Mouse (Mus musculus) thymus, adult 18-20 months (tissue): ENCODE results near the gene Upp2.

Experiments used
- DNase-seq, 2 experiments: peaks; one replicate each; pipeline ENCODE4 v3.0.0; 2022; ENCODE audit warnings: mixed read lengths in 2 of 2

The Upp2 gene

GRCm38 (mm10) chr2:58778986-58779495, 211.9 kb downstream of the Upp2 start:
- DNase-seq = no peak

- no peak for DNase-seq
Measured at GRCm38 (mm10) chr2:58783526-58783925, 216.4 kb downstream of the Upp2 start.

GRCm38 (mm10) chr2:58786177-58786576, 219.1 kb downstream of the Upp2 start:
- DNase-seq = no peak

GRCm38 (mm10) chr2:58786681-58787080, 219.6 kb downstream of the Upp2 start:
- no peak for DNase-seq

GRCm38 (mm10) chr2:58787360-58787759, 220.3 kb downstream of the Upp2 start:
- no peak for DNase-seq

- no peak for DNase-seq
Measured at GRCm38 (mm10) chr2:58789934-58790333, 222.8 kb downstream of the Upp2 start.

GRCm38 (mm10) chr2:58790361-58790760, 223.3 kb downstream of the Upp2 start:
- no peak for DNase-seq

- no peak for DNase-seq
Measured at GRCm38 (mm10) chr2:58794489-58794888, 227.4 kb downstream of the Upp2 start.

GRCm38 (mm10) chr2:58795432-58795831, 228.3 kb downstream of the Upp2 start:
- no peak for DNase-seq

- no peak for DNase-seq
Measured at GRCm38 (mm10) chr2:58797506-58797905, 230.4 kb downstream of the Upp2 start.

GRCm38 (mm10) chr2:58799126-58799525, 232.0 kb downstream of the Upp2 start:
- no peak for DNase-seq

GRCm38 (mm10) chr2:58799623-58800022, 232.5 kb downstream of the Upp2 start:
- no peak for DNase-seq

- DNase-seq = no peak
Measured at GRCm38 (mm10) chr2:58812941-58813340, 245.8 kb downstream of the Upp2 start.

- no peak for DNase-seq
Measured at GRCm38 (mm10) chr2:58828910-58829600, 262.0 kb downstream of the Upp2 start.

- no peak for DNase-seq
Measured at GRCm38 (mm10) chr2:58829981-58830742, 263.1 kb downstream of the Upp2 start.

GRCm38 (mm10) chr2:58832253-58832980, 265.3 kb downstream of the Upp2 start:
- DNase-seq = no peak

- no peak for DNase-seq
Measured at GRCm38 (mm10) chr2:58841021-58841420, 273.9 kb downstream of the Upp2 start.

GRCm38 (mm10) chr2:58842443-58842842, 275.3 kb downstream of the Upp2 start:
- DNase-seq = no peak
